In genomic region chr9:74007976-74008686, GRCm38 (mm10) we compare ENCODE assay signal across 15 mouse cellular contexts. TPM values are rescaled to one million over a fixed set of nuclear protein-coding genes. Genes with fewer than 3 reads are reported as not detected.
DNase-seq lines count a peak whose midpoint lies in the region; ATAC-seq lines count a peak whose summit lies in the region.
"Had no signal": no experiment of that assay in that cellular context is flagged by ENCODE, and none has a peak within 500 bp of the region (broad histone marks: within the 10 kb centered on the region; RNA-seq: fewer than 3 reads in every experiment).

No protein-coding gene starts in this region.

- peak overlapping the region; percentile 5; the same call in 1 of the 2 replicates for H3K4me2 ChIP-seq in heart, embryonic 15.5 days
- H3K4me2 ChIP-seq in heart, embryonic 11.5 days, result no peak overlapping the region
- H3K4me2 ChIP-seq in kidney, embryonic 15.5 days, result no peak overlapping the region
- H3K4me2 ChIP-seq: embryonic facial prominence, embryonic 15.5 days; forebrain, embryonic 13.5 days; hindbrain, embryonic 14.5 days had no signal

- no peaks in the 10 kb centered on the region for H3K9me3 ChIP-seq in heart, embryonic 15.5 days (replicated peaks)
- H3K9me3 ChIP-seq in heart, embryonic 11.5 days (replicated peaks; ENCODE audit: control insufficient read depth, low read length), result no peaks in the 10 kb centered on the region
- H3K9me3 ChIP-seq in kidney, embryonic 15.5 days (replicated peaks), result no peaks in the 10 kb centered on the region
- H3K9me3 ChIP-seq: embryonic facial prominence, embryonic 15.5 days; forebrain, embryonic 13.5 days had no signal

- H3K27me3 ChIP-seq in heart, embryonic 15.5 days, result no peaks in the 10 kb centered on the region
- H3K27me3 ChIP-seq in heart, embryonic 11.5 days (ENCODE audit: control insufficient read depth, insufficient read depth, low read length), result 0 out of 2 replicates have a peak, but pooled peaks cover 2% of the 10 kb centered on the region
- H3K27me3 ChIP-seq in kidney, embryonic 15.5 days, result no peaks in the 10 kb centered on the region
- H3K27me3 ChIP-seq: embryonic facial prominence, embryonic 15.5 days; forebrain, embryonic 13.5 days had no signal

- peak overlapping the region; percentile 27; the same call in 1 of the 2 replicates for H3K27ac ChIP-seq in heart, embryonic 15.5 days
- H3K27ac ChIP-seq in heart, embryonic 11.5 days (ENCODE audit: low read depth, low read length), result no peak overlapping the region
- H3K27ac ChIP-seq in kidney, embryonic 15.5 days, result no peak overlapping the region
- H3K27ac ChIP-seq: embryonic facial prominence, embryonic 15.5 days; forebrain, embryonic 13.5 days; hindbrain, embryonic 14.5 days; left cerebral cortex, adult 2 months had no signal

- no peak for ATAC-seq in heart, embryonic 15.5 days (replicated peaks; ENCODE audit: insufficient number of reproducible peaks, insufficient read depth, low FRiP score, low read depth)
- no peak for ATAC-seq in heart, embryonic 11.5 days (replicated peaks; ENCODE audit: insufficient number of reproducible peaks, low FRiP score, low TSS enrichment)
- ATAC-seq in kidney, embryonic 15.5 days (replicated peaks; ENCODE audit: low FRiP score), result no peak
- ATAC-seq: forebrain, embryonic 13.5 days had no signal

- WGBS in heart, embryonic 15.5 days, result 54% methylated on average over 7 of the region's 7 CpGs
- WGBS in heart, embryonic 11.5 days (ENCODE audit: insufficient replicate concordance), result 59% methylated on average over 7 of the region's 7 CpGs
- WGBS in kidney, embryonic 15.5 days, result 67% methylated on average over 7 of the region's 7 CpGs

- peak; percentile 69 to 78 for DNase-seq in adrenal gland, adult (ENCODE audit: inconsistent age in 2 of 2, low spot score in 1 of 2)
- DNase-seq in adrenal gland, postnatal 4 days (ENCODE audit: low spot score in 2 of 2), result no peak
- DNase-seq in kidney, postnatal 25 days, result peak; percentile 50 to 51
- DNase-seq in adrenal gland, adult 18-20 months (ENCODE audit: low spot score in 2 of 2), result peak; percentile 8 to 19
- DNase-seq in B cell, adult 2 months, result no peak
- DNase-seq: lung, adult 2 months had no signal

- no peaks in the 10 kb centered on the region for H3K36me3 ChIP-seq in heart, embryonic 15.5 days
- H3K36me3 ChIP-seq in heart, embryonic 11.5 days (ENCODE audit: control insufficient read depth, insufficient read depth, low read length), result no peaks in the 10 kb centered on the region
- no peaks in the 10 kb centered on the region for H3K36me3 ChIP-seq in kidney, embryonic 15.5 days
- H3K36me3 ChIP-seq: embryonic facial prominence, embryonic 15.5 days had no signal

- peaks cover 14% of the 10 kb centered on the region for H3K4me1 ChIP-seq in heart, embryonic 15.5 days (replicated peaks)
- no peaks in the 10 kb centered on the region for H3K4me1 ChIP-seq in heart, embryonic 11.5 days (ENCODE audit: control insufficient read depth, insufficient read depth, low read length)
- H3K4me1 ChIP-seq in kidney, embryonic 15.5 days, result no peaks in the 10 kb centered on the region
- H3K4me1 ChIP-seq: embryonic facial prominence, embryonic 15.5 days had no signal

- no peak overlapping the region for H3K4me3 ChIP-seq in heart, embryonic 15.5 days
- H3K4me3 ChIP-seq in heart, embryonic 11.5 days (ENCODE audit: low read depth, low read length), result no peak overlapping the region
- H3K4me3 ChIP-seq in kidney, embryonic 15.5 days (replicated peaks), result no peak overlapping the region
- H3K4me3 ChIP-seq: embryonic facial prominence, embryonic 15.5 days; forebrain, embryonic 13.5 days; left cerebral cortex, adult 2 months had no signal

- H3K9ac ChIP-seq in heart, embryonic 15.5 days, result no peak overlapping the region
- H3K9ac ChIP-seq in heart, embryonic 11.5 days (ENCODE audit: low read depth, low read length), result no peak overlapping the region
- no peak overlapping the region for H3K9ac ChIP-seq in kidney, embryonic 15.5 days
- H3K9ac ChIP-seq: embryonic facial prominence, embryonic 15.5 days; forebrain, embryonic 13.5 days; hindbrain, embryonic 14.5 days had no signal

RNA-seq across cellular contexts. Expression of gene Unc13c, which starts 39.4 kb away (rescaled TPM):
- under 1 TPM; 0.51 to 0.98 TPM for total RNA-seq in adrenal gland, postnatal 4 days (2021)
- polyA plus RNA-seq in heart, embryonic 15.5 days (2015; fragmentation: Nextera tagmentation; extraction: Ambion mirVana), result 1.5 and 2.1 TPM in 2 replicates
- polyA plus RNA-seq in heart, embryonic 11.5 days (2014; fragmentation: Nextera tagmentation; extraction: Ambion mirVana), result 1.3 and 2.4 TPM in 2 replicates
- polyA plus RNA-seq in kidney, embryonic 15.5 days (2015; fragmentation: Nextera tagmentation; extraction: Ambion mirVana), result 0.49 and 0.52 TPM in 2 replicates
- under 1 TPM; 0.20 to 0.42 TPM for total RNA-seq in adrenal gland, adult 18-20 months (2021)
- total RNA-seq: common myeloid progenitor, adult 5-6 weeks; granulocyte monocyte progenitor cell, adult 5-6 weeks had no signal
- polyA plus RNA-seq: lung, adult 2 months had no signal

Comparison
In these comparisons a context has a peak if more than half of its experiments do, and no peak if none do; other contexts are left out.
1. DNase-seq: peak in adrenal gland, adult (2 of 2), kidney, postnatal 25 days (2 of 2) and adrenal gland, adult 18-20 months (2 of 2); none in adrenal gland, postnatal 4 days (0 of 2) and B cell, adult 2 months (0 of 2).